Mouse (Mus musculus): ENCODE measurements at regions not wholly inside any gene's neighbourhood (a gene's known extent, or its start where the extent isn't known, plus 50 kb on each side); places are given as distances from the start of the nearest gene placed in this dataset.

- no peak overlapping the region for H3K27ac ChIP-seq (replicated peaks; ENCODE audit: low read depth, low read length)
- H3K4me1 ChIP-seq (ENCODE audit: control insufficient read depth, insufficient read depth, insufficient read length, low read length): peaks cover 8% of the 10 kb centered on the region; the same call in 1 of the 2 replicates
- H3K4me3 ChIP-seq (ENCODE audit: insufficient read depth, low read depth, low read length): no peak overlapping the region
Measured at GRCm38 (mm10) chr11:117601147-117601546, 52.9 kb upstream of the Tnrc6c start.

- Histone ChIP-seq H3K4me1 (ENCODE audit: control insufficient read depth, insufficient read depth, insufficient read length, low read length) (peaks cover 2% of the 10 kb centered on the region; the same call in 1 of the 2 replicates), H3K4me3 (ENCODE audit: insufficient read depth, low read depth, low read length) (no peak overlapping the region), H3K27ac (replicated peaks; ENCODE audit: low read depth, low read length) (no peak overlapping the region)
Measured at GRCm38 (mm10) chr11:117604019-117604418, 50.1 kb upstream of the Tnrc6c start.
